Mouse (Mus musculus) stomach, embryonic 14.5 days (tissue): ENCODE results near the gene Ssxa1. TPM values are rescaled to one million over a fixed set of nuclear protein-coding genes. Genes with fewer than 3 reads are reported as not detected.
A peak's percentile ranks its signal among the peaks of the same experiment; 100 is the strongest.
"Not testable (repeated sequence)": the region's sequence is repeated elsewhere in the genome, so short reads cannot be mapped to it uniquely, and the experiment has no call there.

Source experiments
- ATAC-seq: fragments of 200-750 bp; cut with Nextera tagmentation; 2 replicates; pipeline ENCODE4 v1.8.0; 2017; ENCODE audit warnings: low read depth, moderate TSS enrichment; ENCODE audit not compliant: insufficient number of reproducible peaks, insufficient read depth, low FRiP score
- H3K27ac ChIP-seq: fragments of 300-500 bp; sonication (generic); 2 replicates; pipeline ENCODE4 v1.5.1; 2014; ENCODE audit warnings: mild to moderate bottlenecking, low read length, moderate library complexity, mixed read lengths
- H3K27me3 ChIP-seq: fragments of 300-500 bp; sonication (generic); 2 replicates; pipeline ENCODE4 v1.6.1; 2014; ENCODE audit warnings: low read length, control low read depth, mixed read lengths; ENCODE audit not compliant: control insufficient read depth, insufficient read depth
- H3K36me3 ChIP-seq: fragments of 300-500 bp; sonication (generic); 2 replicates; pipeline ENCODE4 v1.6.1; 2014; ENCODE audit warnings: mild to moderate bottlenecking, control low read depth, low read length, moderate library complexity, mixed read lengths; ENCODE audit not compliant: control insufficient read depth, insufficient read depth
- H3K4me1 ChIP-seq: fragments of 300-500 bp; sonication (generic); 2 replicates; pipeline ENCODE4 v1.6.1; 2014; ENCODE audit warnings: low read length, control low read depth, mixed read lengths; ENCODE audit not compliant: control insufficient read depth, insufficient read depth
- H3K4me2 ChIP-seq: fragments of 300-500 bp; sonication (generic); replicated peaks from 2 replicates; pipeline ENCODE4 v1.6.1; 2014; ENCODE audit warnings: low read depth, low read length, control low read depth
- H3K4me3 ChIP-seq: fragments of 300-500 bp; sonication (generic); 2 replicates; pipeline ENCODE4 v1.5.1; 2014; ENCODE audit warnings: low read depth, low read length, control low read depth
- H3K9ac ChIP-seq: fragments of 300-500 bp; sonication (generic); replicated peaks from 2 replicates; pipeline ENCODE4 v1.6.1; 2014; ENCODE audit warnings: low read depth, mild to moderate bottlenecking, control low read depth, low read length, moderate library complexity, mixed read lengths
- H3K9me3 ChIP-seq: fragments of 300-500 bp; sonication (generic); 2 replicates; pipeline ENCODE4 v1.6.1; 2016; ENCODE audit warnings: low read depth, low read length, control low read depth; ENCODE audit not compliant: control insufficient read depth
- WGBS: fragments of 180-500 bp; shearing (Covaris S2); extraction: QIAGEN DNeasy Blood & Tissue Kit; methylation state at CpG from one replicate; pipeline ENCODE4 v1.1.7; 2014; 5-methylcytosine and 5-hydroxymethylcytosine counted together
- polyA plus RNA-seq: library from polyadenylated mRNA; unstranded; fragments of >200 nt; fragmentation: Nextera tagmentation; extraction: Ambion mirVana; gene quantifications from 2 replicates; pipeline ENCODE4 v1.2.1, GENCODE M21; 2014

Gene Ssxa1
- polyA plus RNA-seq, result not detected in 2 replicates

DNA sequence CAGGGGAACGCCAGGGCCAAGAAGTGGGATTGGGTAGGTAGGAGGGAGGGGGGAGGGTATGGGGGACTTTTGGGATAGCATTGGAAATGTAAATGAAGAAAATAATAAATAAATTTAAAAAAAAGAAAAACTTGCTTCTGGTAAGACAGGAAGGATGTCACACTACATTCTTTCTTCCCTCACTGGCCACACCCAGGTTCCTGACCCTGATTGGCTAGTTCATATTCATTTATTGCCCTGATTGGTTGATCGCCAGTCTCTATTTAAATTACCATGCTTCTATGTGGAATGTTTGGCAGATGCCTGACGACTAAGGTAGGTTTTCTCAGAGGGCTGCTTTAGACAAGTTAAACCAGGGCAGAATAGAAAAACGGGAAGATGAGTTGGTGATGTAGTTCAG is at the start of gene Ssxa1:
Gene Ssxa1, plus strand, starts transcription at position 301 of the 400 bp plus-strand sequence.
- no peaks in the 10 kb centered on the region for H3K4me1 ChIP-seq
- no peak within 1 kb of the TSS for H3K27ac ChIP-seq
- H3K36me3 ChIP-seq, result no peaks in the 10 kb centered on the region
- no peak for ATAC-seq
- no peak within 1 kb of the TSS for H3K4me3 ChIP-seq
- no peak within 1 kb of the TSS for H3K4me2 ChIP-seq
- no peaks in the 10 kb centered on the region for H3K27me3 ChIP-seq
- no peaks in the 10 kb centered on the region for H3K9me3 ChIP-seq
- WGBS, result 80% methylated on average over 4 of the region's 4 CpGs
- no peak within 1 kb of the TSS for H3K9ac ChIP-seq

DNA sequence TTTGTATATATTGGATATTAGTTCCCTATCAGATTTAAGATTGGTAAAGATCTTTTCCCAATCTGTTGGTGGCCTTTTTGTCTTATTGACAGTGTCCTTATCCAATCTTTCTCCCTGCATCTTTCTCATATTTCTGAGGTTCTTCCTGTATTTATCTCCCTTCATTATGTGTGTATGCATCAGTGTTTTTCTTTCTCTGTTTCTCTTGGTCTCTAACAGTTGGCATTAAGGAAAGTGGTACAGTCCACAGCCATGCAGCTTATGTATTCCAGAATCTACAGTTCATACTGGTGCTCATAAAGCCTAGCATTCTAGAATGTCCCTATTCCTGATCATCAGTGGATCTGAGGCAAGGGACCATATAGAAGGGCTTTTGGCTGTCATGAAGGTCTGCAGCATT is 47.5 kb upstream of the Ssxa1 start, which contains the start of gene Spaca5:
Gene Spaca5, plus strand, starts transcription at position 301 of the 400 bp plus-strand sequence.
- Histone ChIP-seq H3K9ac (no peak within 1 kb of the TSS), H3K4me2 (no peak within 1 kb of the TSS), H3K36me3 (no peaks in the 10 kb centered on the region), H3K27ac (no peak within 1 kb of the TSS), H3K27me3 (no peaks in the 10 kb centered on the region), H3K9me3 (no peaks in the 10 kb centered on the region), H3K4me3 (no peak within 1 kb of the TSS), H3K4me1 (no peaks in the 10 kb centered on the region)
- no peak for ATAC-seq

DNA sequence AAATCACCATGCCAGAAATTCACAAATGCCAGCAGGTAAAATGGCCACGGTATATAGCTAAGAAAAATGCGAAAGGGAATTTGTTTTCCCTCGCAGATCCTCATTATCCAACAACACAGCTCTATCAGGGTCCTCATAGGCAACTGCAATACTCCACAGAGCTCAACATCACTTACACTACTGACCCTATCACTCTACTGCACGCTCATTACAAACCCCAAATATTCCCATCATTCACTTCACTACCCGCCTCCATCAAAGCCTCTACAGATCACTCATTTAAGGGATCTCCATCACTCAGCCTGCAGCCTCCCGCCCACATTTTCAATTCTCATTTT is 27.0 kb upstream of the Ssxa1 start:
- ATAC-seq, result 0 out of 2 replicates have a peak, but pooled peaks have one; percentile 33
- Histone ChIP-seq H3K4me2 (peak overlapping the region; percentile 42), H3K9me3 (no peaks in the 10 kb centered on the region), H3K27ac (no peak overlapping the region), H3K36me3 (no peaks in the 10 kb centered on the region), H3K4me1 (no peaks in the 10 kb centered on the region), H3K9ac (no peak overlapping the region), H3K27me3 (no peaks in the 10 kb centered on the region), H3K4me3 (peak overlapping the region; percentile 37)
- WGBS, result 41% methylated on average over 6 of the region's 6 CpGs

DNA sequence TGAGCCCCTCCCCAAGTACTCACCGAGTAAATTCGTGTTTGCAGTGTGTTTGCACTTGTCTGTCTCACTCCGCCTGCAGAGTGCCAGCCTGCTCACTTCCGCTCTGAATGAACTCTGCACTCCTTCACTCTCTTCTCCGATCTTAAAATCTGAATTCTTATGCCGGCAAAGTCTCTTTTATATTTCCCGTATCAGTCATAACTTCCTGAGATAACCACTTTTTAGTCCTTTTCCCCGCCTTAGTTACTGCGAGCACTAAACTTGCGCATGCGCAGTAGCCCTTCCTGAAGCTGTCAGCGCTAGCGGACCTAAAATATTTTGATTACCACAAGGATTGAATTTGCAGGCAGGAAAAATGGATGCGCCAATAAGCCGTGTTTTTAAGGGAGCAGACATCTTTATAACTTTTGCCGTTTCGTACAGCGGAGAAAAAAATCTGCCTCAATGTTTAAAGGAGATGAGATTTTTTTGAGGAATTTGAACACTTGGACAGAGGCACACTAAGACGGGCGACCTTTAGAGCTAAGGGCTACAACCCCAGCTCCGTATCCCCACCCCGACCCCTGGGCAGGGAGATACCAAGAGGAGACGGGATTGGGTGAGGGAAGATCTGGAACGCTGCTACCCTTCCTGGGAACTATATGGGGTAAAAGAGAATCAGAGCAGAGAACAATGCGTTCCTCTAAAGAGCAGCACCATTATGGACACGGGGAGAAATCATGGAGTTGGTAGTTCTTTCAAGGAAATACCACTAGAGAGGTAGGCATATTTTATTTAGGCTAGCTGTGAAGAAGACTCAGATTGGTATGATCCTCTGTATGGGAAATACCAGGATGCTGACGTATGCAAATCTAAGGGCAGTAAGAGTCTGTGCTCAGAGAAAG is 26.4 kb upstream of the Ssxa1 start, which contains the start of gene Zfp300:
Gene Zfp300, minus strand, starts transcription at position 545 of the 884 bp plus-strand sequence.
- Histone ChIP-seq H3K27me3 (no peaks in the 10 kb centered on the region), H3K36me3 (no peaks in the 10 kb centered on the region), H3K4me3 (peak within 1 kb of the TSS; percentile 37), H3K9ac (0 out of 2 replicates have a peak within 1 kb of the TSS, but pooled peaks have one; percentile 14), H3K4me1 (no peaks in the 10 kb centered on the region), H3K4me2 (peak within 1 kb of the TSS; percentile 42), H3K9me3 (no peaks in the 10 kb centered on the region), H3K27ac (peak within 1 kb of the TSS; percentile 52; the same call in 1 of the 2 replicates)
- 23% methylated on average over 27 of the region's 27 CpGs for WGBS
- ATAC-seq, result peak; percentile 75; the same call in 1 of the 2 replicates

DNA sequence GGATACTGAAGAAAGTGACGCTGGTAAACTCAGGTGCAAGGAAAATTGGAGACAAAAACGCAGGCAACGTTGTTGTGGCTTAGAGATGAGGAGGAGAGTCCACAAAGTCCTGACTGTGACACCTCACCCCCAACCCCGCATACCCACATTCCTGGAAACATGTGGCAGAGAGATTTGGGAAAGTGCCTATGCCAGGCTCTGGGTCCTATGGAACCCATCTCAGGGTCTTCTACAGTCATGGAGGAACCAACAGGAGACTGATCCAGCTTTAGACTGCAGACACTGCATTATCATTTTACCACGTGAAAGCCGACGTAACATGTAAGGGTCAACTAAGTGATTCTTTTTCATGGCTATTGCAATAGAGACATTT is 25.8 kb upstream of the Ssxa1 start:
- Histone ChIP-seq H3K27ac (no peak overlapping the region), H3K4me3 (peak overlapping the region; percentile 37; the same call in 1 of the 2 replicates), H3K9ac (no peak overlapping the region), H3K4me1 (no peaks in the 10 kb centered on the region), H3K27me3 (no peaks in the 10 kb centered on the region), H3K4me2 (peak overlapping the region; percentile 42), H3K9me3 (no peaks in the 10 kb centered on the region), H3K36me3 (no peaks in the 10 kb centered on the region)
- WGBS, result 52% methylated on average over 7 of the region's 7 CpGs
- ATAC-seq, result no peak

DNA sequence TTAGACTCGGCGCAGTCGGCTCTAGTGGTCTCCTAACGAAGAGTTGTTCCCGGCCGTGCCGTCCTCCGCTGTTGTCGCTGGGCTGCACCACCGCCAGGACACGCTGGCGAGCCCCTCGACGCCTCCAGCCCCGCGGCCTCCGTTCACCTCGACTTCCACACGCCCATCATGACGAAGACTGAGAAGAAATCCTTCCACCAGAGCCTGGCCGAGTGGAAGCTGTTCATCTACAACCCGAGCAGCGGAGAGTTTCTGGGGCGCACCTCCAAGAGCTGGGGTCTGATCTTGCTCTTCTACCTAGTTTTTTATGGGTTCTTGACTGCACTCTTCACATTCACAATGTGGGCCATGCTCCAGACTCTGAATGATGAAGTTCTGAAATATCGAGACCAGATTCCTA is 31.1 kb downstream of the Ssxa1 start:
- H3K27me3 ChIP-seq, H3K4me1 ChIP-seq, H3K9ac ChIP-seq, H3K36me3 ChIP-seq, H3K4me2 ChIP-seq, H3K4me3 ChIP-seq, H3K9me3 ChIP-seq, ATAC-seq, H3K27ac ChIP-seq: not testable (repeated sequence)
- 88% methylated on average over 25 of the region's 25 CpGs for WGBS

Other genes with a start within 250 kb of the Ssxa1 start
- 33.9 and 35.8 TPM in 2 replicates for gene Timp1, start 245.7 kb upstream of the Ssxa1 start, polyA plus RNA-seq
- gene Syn1, start 194.8 kb upstream of the Ssxa1 start, polyA plus RNA-seq, result 2.3 and 2.8 TPM in 2 replicates
- gene Cfp, start 184.3 kb upstream of the Ssxa1 start, polyA plus RNA-seq, result 5.3 TPM in 2 replicates
- gene Elk1, start 165.2 kb upstream of the Ssxa1 start, polyA plus RNA-seq, result 8.1 and 8.3 TPM in 2 replicates
- 46.1 and 49.8 TPM in 2 replicates for gene Uxt, start 153.8 kb upstream of the Ssxa1 start, polyA plus RNA-seq
- gene Zfp182, start 53.5 kb upstream of the Ssxa1 start, polyA plus RNA-seq, result 8.5 and 8.7 TPM in 2 replicates
- not detected in 2 replicates for gene Spaca5, start 47.4 kb upstream of the Ssxa1 start, polyA plus RNA-seq
- gene Zfp300, start 26.3 kb upstream of the Ssxa1 start, polyA plus RNA-seq, result 2.1 and 3.0 TPM in 2 replicates
- not detected in 2 replicates for gene Gm21876, start 59.8 kb downstream of the Ssxa1 start, polyA plus RNA-seq